Mouse (Mus musculus): ENCODE measurements around the gene Olfr661.

The Olfr661 gene

DNA sequence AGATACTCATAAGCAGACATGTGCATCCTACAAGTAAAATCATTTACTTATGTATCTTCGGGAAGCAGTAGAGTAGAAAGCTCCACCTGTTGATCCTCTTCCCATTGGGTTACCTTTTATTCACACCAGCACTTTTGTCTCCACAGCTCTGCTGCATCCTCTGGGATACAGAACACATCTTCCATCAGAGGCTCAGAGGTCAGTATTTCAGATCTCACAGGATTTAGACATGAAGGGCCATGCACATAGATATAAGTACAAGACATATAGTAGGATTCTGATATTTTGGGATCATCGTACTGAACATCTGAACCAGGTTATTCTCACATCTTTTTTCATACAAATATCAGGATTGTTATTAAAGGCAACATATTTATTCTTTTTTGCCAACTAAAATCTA is at the start of gene Olfr661:
Gene Olfr661 (plus strand): TSS at position 301 of the 400 bp plus-strand sequence.
- no peak for DNase-seq (ENCODE audit: extremely low spot score)

GRCm38 (mm10) chr7:104646841-104647482 is 39.3 kb upstream of the Olfr661 start, which contains the start of gene Olfr658:
Gene Olfr658 (minus strand): TSS chr7:104647305.
- DNase-seq (ENCODE audit: extremely low spot score): peak; percentile 65

DNA sequence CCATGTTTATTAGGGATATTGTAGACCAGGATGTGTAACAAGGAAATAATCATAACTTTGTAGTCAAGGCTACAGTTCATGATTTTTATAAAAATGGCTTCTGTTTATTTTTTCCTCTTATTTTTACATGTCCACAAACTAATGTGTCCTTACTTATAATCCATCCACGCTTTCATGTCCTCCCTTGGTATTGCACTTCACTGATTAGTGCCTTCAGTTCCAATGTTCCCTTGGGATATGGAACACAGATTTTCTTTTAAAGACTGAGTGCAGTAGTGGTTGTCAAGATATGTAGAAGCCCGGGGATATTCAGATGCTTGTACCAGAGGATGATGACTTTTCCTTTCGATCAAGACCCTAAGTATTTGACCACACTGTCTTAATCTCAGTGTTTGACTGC is 19.8 kb upstream of the Olfr661 start, which contains the start of gene Olfr659:
Gene Olfr659 (plus strand): TSS at position 301 of the 400 bp plus-strand sequence.
- DNase-seq (ENCODE audit: extremely low spot score): no peak

All from embryo, embryonic 9.5 days (tissue).